Mouse (Mus musculus): ENCODE results near the gene Paf1. TPM values are rescaled to one million over a fixed set of nuclear protein-coding genes. Genes with fewer than 3 reads are reported as not detected.

Gene Paf1
- polyA plus RNA-seq, 1 experiment from 2014 or later = 81.3 TPM

Other genes with a start within 250 kb of the Paf1 start
- gene Fbl, start 223.2 kb upstream of the Paf1 start, polyA plus RNA-seq (2016; fragmentation: Nextera tagmentation; extraction: Ambion mirVana) = 101 and 140 TPM in 2 replicates
- 9.9 and 10.4 TPM in 2 replicates for gene Dyrk1b, start 213.5 kb upstream of the Paf1 start, polyA plus RNA-seq (2016; fragmentation: Nextera tagmentation; extraction: Ambion mirVana)
- gene Eid2, start 125.1 kb upstream of the Paf1 start, polyA plus RNA-seq (2016; fragmentation: Nextera tagmentation; extraction: Ambion mirVana) = 0.90 and 1.4 TPM in 2 replicates
- 5.6 and 7.1 TPM in 2 replicates for gene Eid2b, start 115.2 kb upstream of the Paf1 start, polyA plus RNA-seq (2016; fragmentation: Nextera tagmentation; extraction: Ambion mirVana)
- gene Selenov, start 101.8 kb upstream of the Paf1 start, polyA plus RNA-seq (2016; fragmentation: Nextera tagmentation; extraction: Ambion mirVana) = not detected in 2 replicates
- 0.18 and 0.68 TPM in 2 replicates for gene Dll3, start 90.7 kb upstream of the Paf1 start, polyA plus RNA-seq (2016; fragmentation: Nextera tagmentation; extraction: Ambion mirVana)
- 171 and 189 TPM in 2 replicates for gene Timm50, start 80.9 kb upstream of the Paf1 start, polyA plus RNA-seq (2016; fragmentation: Nextera tagmentation; extraction: Ambion mirVana)
- gene Supt5, start 54.2 kb upstream of the Paf1 start, polyA plus RNA-seq (2016; fragmentation: Nextera tagmentation; extraction: Ambion mirVana) = 88.5 and 90.7 TPM in 2 replicates
- 726 and 844 TPM in 2 replicates for gene Rps16, start 42.3 kb upstream of the Paf1 start, polyA plus RNA-seq (2016; fragmentation: Nextera tagmentation; extraction: Ambion mirVana)
- 68.3 and 75.1 TPM in 2 replicates for gene Plekhg2, start 20.4 kb upstream of the Paf1 start, polyA plus RNA-seq (2016; fragmentation: Nextera tagmentation; extraction: Ambion mirVana)
- gene Zfp36, start 12.7 kb upstream of the Paf1 start, polyA plus RNA-seq (2016; fragmentation: Nextera tagmentation; extraction: Ambion mirVana) = 13.7 and 15.1 TPM in 2 replicates
- 58.8 and 62.0 TPM in 2 replicates for gene Med29, start 243 bp upstream of the Paf1 start, polyA plus RNA-seq (2016; fragmentation: Nextera tagmentation; extraction: Ambion mirVana)
- gene Gmfg, start 44.5 kb downstream of the Paf1 start, polyA plus RNA-seq (2016; fragmentation: Nextera tagmentation; extraction: Ambion mirVana) = 7.5 and 8.7 TPM in 2 replicates
- gene Lrfn1, start 59.0 kb downstream of the Paf1 start, polyA plus RNA-seq (2016; fragmentation: Nextera tagmentation; extraction: Ambion mirVana) = 1.5 and 1.9 TPM in 2 replicates
- gene Ifnl2, start 117.5 kb downstream of the Paf1 start, polyA plus RNA-seq (2016; fragmentation: Nextera tagmentation; extraction: Ambion mirVana) = not detected in 2 replicates
- gene Ifnl3, start 129.9 kb downstream of the Paf1 start, polyA plus RNA-seq (2016; fragmentation: Nextera tagmentation; extraction: Ambion mirVana) = not detected in 2 replicates
- not detected in 2 replicates for gene Sycn, start 147.9 kb downstream of the Paf1 start, polyA plus RNA-seq (2016; fragmentation: Nextera tagmentation; extraction: Ambion mirVana)
- not detected in 2 replicates for gene Nccrp1, start 154.3 kb downstream of the Paf1 start, polyA plus RNA-seq (2016; fragmentation: Nextera tagmentation; extraction: Ambion mirVana)
- 24.5 and 29.7 TPM in 2 replicates for gene Samd4b, start 205.2 kb downstream of the Paf1 start, polyA plus RNA-seq (2016; fragmentation: Nextera tagmentation; extraction: Ambion mirVana)
- gene Pak4, start 205.2 kb downstream of the Paf1 start, polyA plus RNA-seq (2016; fragmentation: Nextera tagmentation; extraction: Ambion mirVana) = 47.2 and 53.0 TPM in 2 replicates
- 0.34 TPM in 1 of 2 replicates, not detected in the other for gene Acp7, start 238.4 kb downstream of the Paf1 start, polyA plus RNA-seq (2016; fragmentation: Nextera tagmentation; extraction: Ambion mirVana)